Mouse (Mus musculus) heart, adult 10 weeks (tissue): ENCODE measurements around the gene Mageb2. TPM values are rescaled to one million over a fixed set of nuclear protein-coding genes. Genes with fewer than 3 reads are reported as not detected.

Experiments
- polyA plus RNA-seq: library from polyadenylated mRNA; stranded (reverse); fragments of 350-450 nt; fragmentation: Illumina TruSeq; extraction: RNeasy Lipid Tissue Mini Kit (QIAGEN cat#74804); gene quantifications from one replicate; pipeline ENCODE4 v1.2.3, GENCODE M21; 2014; ENCODE audit warnings: low read depth, low replicate concordance

Mageb2 gene
- polyA plus RNA-seq = not detected

GRCm38 (mm10) chrX:91331390-91331789 lies at the start of gene Mageb2:
Gene Mageb2 (plus strand): TSS chrX:91331690.

Other genes with a start within 250 kb of the Mageb2 start
- not detected for gene Gm5072, start 60.8 kb downstream of the Mageb2 start, polyA plus RNA-seq
- gene Gm8914, start 148.4 kb downstream of the Mageb2 start, polyA plus RNA-seq = not detected
- gene 1700084M14Rik, start 244.2 kb downstream of the Mageb2 start, polyA plus RNA-seq = not detected